Mouse (Mus musculus): ENCODE results near the gene Msl2. TPM values are rescaled to one million over a fixed set of nuclear protein-coding genes. Genes with fewer than 3 reads are reported as not detected.
A peak's percentile ranks its signal among the peaks of the same experiment; 100 is the strongest.

Gene Msl2
- polyA plus RNA-seq (2012; rRNA removed) = 64.0 and 91.7 TPM in 2 replicates

GRCm38 (mm10) chr9:101073987-101074331 is at the start of gene Msl2:
Gene Msl2 (plus strand): TSS chr9:101074101.
- Histone ChIP-seq H3K4me3 (ENCODE audit: control insufficient read depth, insufficient read depth, low read length) (peak within 1 kb of the TSS; percentile 64), H3K36me3 (ENCODE audit: control insufficient read depth, insufficient read depth, low read length) (no peaks in the 10 kb centered on the region), H3K4me1 (replicated peaks; ENCODE audit: control insufficient read depth, insufficient read depth, low read length) (peaks cover 5% of the 10 kb centered on the region), H3K27ac (ENCODE audit: control insufficient read depth, insufficient read depth, low read length) (peak within 1 kb of the TSS; percentile 87), H3K27me3 (ENCODE audit: control insufficient read depth, insufficient read depth, low read length) (no peaks in the 10 kb centered on the region)
- no peak for DNase-seq
- WGBS = 2% methylated on average over 38 of the region's 43 CpGs
- TF ChIP-seq CTCF (IDR thresholded peaks at IDR 0.05; ENCODE audit: borderline replicate concordance, control insufficient read depth, extremely low read depth, insufficient read depth, low read length, poor library complexity) = no peak
- peak; percentile 54; the same call in 1 of the 2 replicates for TF ChIP-seq POLR2A (IDR thresholded peaks at IDR 0.05; ENCODE audit: control insufficient read depth, extremely low read depth, insufficient read depth, low read length, poor library complexity)

- DNase-seq = peak; percentile 6
- WGBS = 5% methylated on average over 14 of the region's 14 CpGs
- Histone ChIP-seq H3K27me3 (ENCODE audit: control insufficient read depth, insufficient read depth, low read length) (no peaks in the 10 kb centered on the region), H3K4me3 (ENCODE audit: control insufficient read depth, insufficient read depth, low read length) (peak overlapping the region; percentile 55), H3K27ac (ENCODE audit: control insufficient read depth, insufficient read depth, low read length) (no peak overlapping the region), H3K36me3 (ENCODE audit: control insufficient read depth, insufficient read depth, low read length) (no peaks in the 10 kb centered on the region), H3K4me1 (replicated peaks; ENCODE audit: control insufficient read depth, insufficient read depth, low read length) (peaks cover 3% of the 10 kb centered on the region)
- no peak for TF ChIP-seq POLR2A (IDR thresholded peaks at IDR 0.05; ENCODE audit: control insufficient read depth, extremely low read depth, insufficient read depth, low read length, poor library complexity)
- no peak for TF ChIP-seq CTCF (IDR thresholded peaks at IDR 0.05; ENCODE audit: borderline replicate concordance, control insufficient read depth, extremely low read depth, insufficient read depth, low read length, poor library complexity)
These were observed 40.0 kb upstream of the Msl2 start for GRCm38 (mm10) chr9:101033761-101034447.

GRCm38 (mm10) chr9:101034448-101035098 is 39.3 kb upstream of the Msl2 start, which contains the start of gene Pccb:
Gene Pccb (minus strand): TSS chr9:101034898.
- under 1% methylated on average over 58 of the region's 61 CpGs for WGBS
- DNase-seq = peak; percentile 94
- TF ChIP-seq POLR2A (IDR thresholded peaks at IDR 0.05; ENCODE audit: control insufficient read depth, extremely low read depth, insufficient read depth, low read length, poor library complexity) (peak; percentile 64), CTCF (IDR thresholded peaks at IDR 0.05; ENCODE audit: borderline replicate concordance, control insufficient read depth, extremely low read depth, insufficient read depth, low read length, poor library complexity) (peak; percentile 78)
- H3K27me3 ChIP-seq (ENCODE audit: control insufficient read depth, insufficient read depth, low read length) = no peaks in the 10 kb centered on the region
- peak within 1 kb of the TSS; percentile 42; the same call in 1 of the 2 replicates for H3K27ac ChIP-seq (ENCODE audit: control insufficient read depth, insufficient read depth, low read length)
- peak within 1 kb of the TSS; percentile 55 for H3K4me3 ChIP-seq (ENCODE audit: control insufficient read depth, insufficient read depth, low read length)
- H3K4me1 ChIP-seq (replicated peaks; ENCODE audit: control insufficient read depth, insufficient read depth, low read length) = peaks cover 3% of the 10 kb centered on the region
- H3K36me3 ChIP-seq (ENCODE audit: control insufficient read depth, insufficient read depth, low read length) = no peaks in the 10 kb centered on the region

GRCm38 (mm10) chr9:101035836-101036596 is 37.9 kb upstream of the Msl2 start:
- TF ChIP-seq POLR2A (IDR thresholded peaks at IDR 0.05; ENCODE audit: control insufficient read depth, extremely low read depth, insufficient read depth, low read length, poor library complexity) (no peak), CTCF (IDR thresholded peaks at IDR 0.05; ENCODE audit: borderline replicate concordance, control insufficient read depth, extremely low read depth, insufficient read depth, low read length, poor library complexity) (no peak)
- no peak for DNase-seq
- Histone ChIP-seq H3K27ac (ENCODE audit: control insufficient read depth, insufficient read depth, low read length) (no peak overlapping the region), H3K36me3 (ENCODE audit: control insufficient read depth, insufficient read depth, low read length) (no peaks in the 10 kb centered on the region), H3K27me3 (ENCODE audit: control insufficient read depth, insufficient read depth, low read length) (no peaks in the 10 kb centered on the region), H3K4me1 (replicated peaks; ENCODE audit: control insufficient read depth, insufficient read depth, low read length) (peaks cover 3% of the 10 kb centered on the region), H3K4me3 (ENCODE audit: control insufficient read depth, insufficient read depth, low read length) (no peak overlapping the region)
- 94% methylated on average over 15 of the region's 15 CpGs for WGBS

- Histone ChIP-seq H3K36me3 (ENCODE audit: control insufficient read depth, insufficient read depth, low read length) (no peaks in the 10 kb centered on the region), H3K27me3 (ENCODE audit: control insufficient read depth, insufficient read depth, low read length) (no peaks in the 10 kb centered on the region), H3K27ac (ENCODE audit: control insufficient read depth, insufficient read depth, low read length) (no peak overlapping the region), H3K4me1 (replicated peaks; ENCODE audit: control insufficient read depth, insufficient read depth, low read length) (peaks cover 3% of the 10 kb centered on the region), H3K4me3 (ENCODE audit: control insufficient read depth, insufficient read depth, low read length) (no peak overlapping the region)
- DNase-seq = no peak
- no peak for TF ChIP-seq CTCF (IDR thresholded peaks at IDR 0.05; ENCODE audit: borderline replicate concordance, control insufficient read depth, extremely low read depth, insufficient read depth, low read length, poor library complexity)
- no peak for TF ChIP-seq POLR2A (IDR thresholded peaks at IDR 0.05; ENCODE audit: control insufficient read depth, extremely low read depth, insufficient read depth, low read length, poor library complexity)
- WGBS = 85% methylated on average over 2 of the region's 2 CpGs
These were observed 37.0 kb upstream of the Msl2 start for GRCm38 (mm10) chr9:101036876-101037275.

GRCm38 (mm10) chr9:101037396-101037795 is 36.5 kb upstream of the Msl2 start:
- no peak for TF ChIP-seq POLR2A (IDR thresholded peaks at IDR 0.05; ENCODE audit: control insufficient read depth, extremely low read depth, insufficient read depth, low read length, poor library complexity)
- no peak for TF ChIP-seq CTCF (IDR thresholded peaks at IDR 0.05; ENCODE audit: borderline replicate concordance, control insufficient read depth, extremely low read depth, insufficient read depth, low read length, poor library complexity)
- H3K27ac ChIP-seq (ENCODE audit: control insufficient read depth, insufficient read depth, low read length) = no peak overlapping the region
- no peaks in the 10 kb centered on the region for H3K27me3 ChIP-seq (ENCODE audit: control insufficient read depth, insufficient read depth, low read length)
- H3K36me3 ChIP-seq (ENCODE audit: control insufficient read depth, insufficient read depth, low read length) = no peaks in the 10 kb centered on the region
- WGBS = 29% methylated on average over 7 of the region's 7 CpGs
- no peak for DNase-seq
- no peak overlapping the region for H3K4me3 ChIP-seq (ENCODE audit: control insufficient read depth, insufficient read depth, low read length)
- H3K4me1 ChIP-seq (replicated peaks; ENCODE audit: control insufficient read depth, insufficient read depth, low read length) = peaks cover 3% of the 10 kb centered on the region
